Mouse (Mus musculus) urinary bladder, adult 2 months (tissue): ENCODE measurements around the gene Utp14b. TPM values are rescaled to one million over a fixed set of nuclear protein-coding genes. Genes with fewer than 3 reads are reported as not detected.

Source experiments
- DNase-seq: peaks from one replicate; pipeline ENCODE4 v3.0.0; 2022; ENCODE audit warnings: low spot score
- polyA plus RNA-seq: library from polyadenylated mRNA; depleted of rRNA; stranded (reverse); fragments of >200 nt; gene quantifications from 2 replicates; pipeline ENCODE4 v1.2.3, GENCODE M21; 2012; rRNA removed

The Utp14b gene
- polyA plus RNA-seq, result 2.1 and 2.6 TPM in 2 replicates

GRCm38 (mm10) chr1:78657671-78658440, at the start of gene Utp14b, which contains the start of gene Acsl3:
TSS of gene Utp14b (plus strand) at chr1:78658038.
TSS of gene Acsl3 (plus strand) at chr1:78657825.
- DNase-seq, result peak; percentile 99

GRCm38 (mm10) chr1:78609134-78609907, 48.5 kb upstream of the Utp14b start:
- DNase-seq, result no peak

- no peak for DNase-seq
These were observed 46.8 kb upstream of the Utp14b start for GRCm38 (mm10) chr1:78611039-78611438.

- DNase-seq, result no peak
These were observed 44.9 kb upstream of the Utp14b start for GRCm38 (mm10) chr1:78612959-78613358.

GRCm38 (mm10) chr1:78624352-78624751, 33.5 kb upstream of the Utp14b start:
- DNase-seq, result no peak

- no peak for DNase-seq
These were observed 23.4 kb upstream of the Utp14b start for GRCm38 (mm10) chr1:78634486-78634885.

GRCm38 (mm10) chr1:78640871-78641270, 17.0 kb upstream of the Utp14b start:
- DNase-seq, result no peak

GRCm38 (mm10) chr1:78641791-78642190, 16.0 kb upstream of the Utp14b start:
- DNase-seq, result no peak

- DNase-seq, result no peak
These were observed 15.6 kb upstream of the Utp14b start for GRCm38 (mm10) chr1:78642197-78642596.

- DNase-seq, result no peak
These were observed 10.4 kb upstream of the Utp14b start for GRCm38 (mm10) chr1:78647317-78647885.

- DNase-seq, result no peak
These were observed 8.4 kb upstream of the Utp14b start for GRCm38 (mm10) chr1:78649269-78650061.

- DNase-seq, result no peak
These were observed 1.4 kb upstream of the Utp14b start for GRCm38 (mm10) chr1:78656472-78656871.

GRCm38 (mm10) chr1:78657021-78657629, 713 bp upstream of the Utp14b start:
- DNase-seq, result no peak

GRCm38 (mm10) chr1:78658441-78659269, 817 bp downstream of the Utp14b start:
- no peak for DNase-seq

- DNase-seq, result no peak
These were observed 1.5 kb downstream of the Utp14b start for GRCm38 (mm10) chr1:78659270-78659823.

- DNase-seq, result no peak
These were observed 6.5 kb downstream of the Utp14b start for GRCm38 (mm10) chr1:78664326-78664725.

- DNase-seq, result no peak
These were observed 8.2 kb downstream of the Utp14b start for GRCm38 (mm10) chr1:78665954-78666499.

GRCm38 (mm10) chr1:78666585-78666984, 8.7 kb downstream of the Utp14b start:
- no peak for DNase-seq

- no peak for DNase-seq
These were observed 24.5 kb downstream of the Utp14b start for GRCm38 (mm10) chr1:78682291-78682690.

- DNase-seq, result no peak
These were observed 26.3 kb downstream of the Utp14b start for GRCm38 (mm10) chr1:78684128-78684527.
